Comparison of ENCODE assay signal across 8 mouse cellular contexts in genomic region chr1:22533146-22534096, GRCm38 (mm10).
DNase-seq lines count a peak whose midpoint lies in the region; ATAC-seq and TF ChIP-seq lines count a peak whose summit lies in the region.

No protein-coding gene starts in this region.

- no peak overlapping the region for H3K27ac ChIP-seq in heart, embryonic 15.5 days
- H3K27ac ChIP-seq in limb, embryonic 13.5 days: no peak overlapping the region
- H3K27ac ChIP-seq in neural tube, embryonic 14.5 days (ENCODE audit: low read depth, low read length): peak overlapping the region; percentile 74

- peak overlapping the region; percentile 16 for H3K4me3 ChIP-seq in erythroblast, embryonic 14.5 days (replicated peaks)
- H3K4me3 ChIP-seq in E14TG2a.4 (replicated peaks; ENCODE audit: low read length): peak overlapping the region; percentile 91
- peak overlapping the region; percentile 72 for H3K4me3 ChIP-seq in heart, embryonic 15.5 days
- H3K4me3 ChIP-seq in limb, embryonic 13.5 days: peak overlapping the region; percentile 70
- H3K4me3 ChIP-seq in neural tube, embryonic 14.5 days (ENCODE audit: low read depth, low read length): peak overlapping the region; percentile 72

- peaks cover 5% of the 10 kb centered on the region; the same call in 1 of the 2 replicates for H3K9me3 ChIP-seq in erythroblast, embryonic 14.5 days (ENCODE audit: control insufficient read depth, low read length)
- H3K9me3 ChIP-seq in E14TG2a.4 (ENCODE audit: low read length): no peaks in the 10 kb centered on the region; the same call in 1 of the 2 replicates
- H3K9me3 ChIP-seq in heart, embryonic 15.5 days (replicated peaks): no peaks in the 10 kb centered on the region
- H3K9me3 ChIP-seq in limb, embryonic 13.5 days: no peaks in the 10 kb centered on the region
- H3K9me3 ChIP-seq in neural tube, embryonic 14.5 days (ENCODE audit: control insufficient read depth, low read length): no peaks in the 10 kb centered on the region

- peak overlapping the region; percentile 99 for H3K4me2 ChIP-seq in heart, embryonic 15.5 days
- peak overlapping the region; percentile 95 for H3K4me2 ChIP-seq in limb, embryonic 13.5 days (replicated peaks)
- peak overlapping the region; percentile 87 for H3K4me2 ChIP-seq in neural tube, embryonic 14.5 days (ENCODE audit: low read depth, low read length)

- no peaks in the 10 kb centered on the region for H3K36me3 ChIP-seq in erythroblast, embryonic 14.5 days (ENCODE audit: control insufficient read depth)
- H3K36me3 ChIP-seq in E14TG2a.4 (ENCODE audit: insufficient read depth, low read length): no peaks in the 10 kb centered on the region
- H3K36me3 ChIP-seq in heart, embryonic 15.5 days: no peaks in the 10 kb centered on the region
- H3K36me3 ChIP-seq in limb, embryonic 13.5 days: no peaks in the 10 kb centered on the region
- no peaks in the 10 kb centered on the region for H3K36me3 ChIP-seq in neural tube, embryonic 14.5 days (ENCODE audit: control insufficient read depth, insufficient read depth, low read length)

- H3K27me3 ChIP-seq in erythroblast, embryonic 14.5 days (ENCODE audit: control insufficient read depth): peaks cover 37% of the 10 kb centered on the region
- H3K27me3 ChIP-seq in E14TG2a.4 (ENCODE audit: insufficient read depth, low read length): peaks cover 42% of the 10 kb centered on the region
- H3K27me3 ChIP-seq in heart, embryonic 15.5 days: peaks cover 48% of the 10 kb centered on the region
- peaks cover 66% of the 10 kb centered on the region for H3K27me3 ChIP-seq in limb, embryonic 13.5 days
- H3K27me3 ChIP-seq in neural tube, embryonic 14.5 days (ENCODE audit: control insufficient read depth, insufficient read depth, low read length): peaks cover 5% of the 10 kb centered on the region

- WGBS in heart, embryonic 15.5 days: under 1% methylated on average over 112 of the region's 112 CpGs
- under 1% methylated on average over 111 of the region's 112 CpGs for WGBS in limb, embryonic 13.5 days
- under 1% methylated on average over 107 of the region's 112 CpGs for WGBS in neural tube, embryonic 14.5 days

- no peaks in the 10 kb centered on the region for H3K4me1 ChIP-seq in erythroblast, embryonic 14.5 days (ENCODE audit: control insufficient read depth)
- peaks cover 12% of the 10 kb centered on the region for H3K4me1 ChIP-seq in E14TG2a.4 (replicated peaks; ENCODE audit: low read depth, low read length)
- peaks cover 12% of the 10 kb centered on the region for H3K4me1 ChIP-seq in heart, embryonic 15.5 days (replicated peaks)
- H3K4me1 ChIP-seq in limb, embryonic 13.5 days: 0 out of 2 replicates have a peak, but pooled peaks cover 4% of the 10 kb centered on the region
- H3K4me1 ChIP-seq in neural tube, embryonic 14.5 days (ENCODE audit: control insufficient read depth, insufficient read depth, low read length): no peaks in the 10 kb centered on the region

- TF ChIP-seq CTCF in E14TG2a.4 (conservative IDR thresholded peaks at IDR 0.05; ENCODE audit: low read length): no peak

- ATAC-seq in erythroblast, adult 5-6 weeks (replicated peaks; ENCODE audit: low FRiP score, poor library complexity, severe bottlenecking): no peak
- ATAC-seq in heart, embryonic 15.5 days (replicated peaks; ENCODE audit: insufficient number of reproducible peaks, insufficient read depth, low FRiP score, low read depth): peak; percentile 66
- peak; percentile 87 for ATAC-seq in limb, embryonic 13.5 days (ENCODE audit: low FRiP score, low read depth)
- peak; percentile 91 for ATAC-seq in neural tube, embryonic 14.5 days (ENCODE audit: low read depth)

- DNase-seq in embryo, embryonic 10 days (ENCODE audit: low spot score): peak; percentile 72
- DNase-seq in spleen, adult 18-20 months: no peak

- peak overlapping the region; percentile 52 for H3K9ac ChIP-seq in heart, embryonic 15.5 days
- peak overlapping the region; percentile 72 for H3K9ac ChIP-seq in limb, embryonic 13.5 days
- H3K9ac ChIP-seq in neural tube, embryonic 14.5 days (replicated peaks; ENCODE audit: low read depth, low read length): peak overlapping the region; percentile 64

Comparison
In these comparisons a context has a peak if more than half of its experiments do, and no peak if none do; other contexts are left out.
1. H3K4me3 ChIP-seq: peak in every context shown above with its lines; median percentile 91 in E14TG2a.4; 72 in heart, embryonic 15.5 days; 72 in neural tube, embryonic 14.5 days; 70 in limb, embryonic 13.5 days; 16 in erythroblast, embryonic 14.5 days.